Mouse (Mus musculus) adrenal gland, adult 8-10 months (tissue): ENCODE measurements around the gene Sertad1. TPM values are rescaled to one million over a fixed set of nuclear protein-coding genes. Genes with fewer than 3 reads are reported as not detected.
"Not testable (repeated sequence)": the region's sequence is repeated elsewhere in the genome, so short reads cannot be mapped to it uniquely, and the experiment has no call there.

ENCODE experiments used
- DNase-seq: peaks from one replicate; pipeline ENCODE4 v3.0.0; 2022
- total RNA-seq, 4 experiments: library from RNA; stranded (reverse); gene quantifications; 2 replicates each; pipeline ENCODE4 v1.2.4; 2022

The Sertad1 gene
- total RNA-seq, 4 experiments from 2014 or later, result 20.2 to 37.1 (median 23.9) TPM

DNA sequence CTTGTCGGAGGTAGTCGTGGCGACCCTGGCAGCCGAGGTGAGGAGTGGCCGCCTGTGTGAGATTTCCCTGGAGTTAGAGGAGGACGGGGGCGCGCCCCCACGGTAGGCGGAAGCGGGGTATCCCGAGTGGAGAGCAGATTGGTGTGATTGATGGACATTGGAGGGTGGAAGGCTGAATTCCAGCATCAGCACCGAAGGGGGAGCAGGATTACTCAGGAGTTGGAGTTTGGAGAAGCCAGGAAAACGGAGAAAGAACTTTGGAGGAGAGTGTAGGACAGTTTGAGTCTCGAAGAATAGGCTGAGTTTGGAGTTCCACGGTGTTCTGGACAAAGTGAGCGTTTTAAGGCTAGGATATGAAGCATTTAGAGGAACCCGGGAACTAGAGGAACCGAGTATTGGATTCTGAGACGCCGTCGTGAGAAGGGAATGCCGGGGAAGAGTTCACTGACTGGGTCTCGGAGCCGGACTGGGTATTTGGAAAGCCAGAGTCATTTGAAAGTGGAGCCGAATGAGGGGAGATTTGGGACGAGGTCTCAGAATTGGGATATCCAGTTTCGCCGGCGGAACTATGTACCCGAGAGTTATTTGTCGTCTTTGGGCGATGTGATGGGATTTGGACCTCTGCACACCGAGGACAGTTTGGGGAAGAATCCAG, 12.7 kb upstream of the Sertad1 start:
- no peak for DNase-seq

DNA sequence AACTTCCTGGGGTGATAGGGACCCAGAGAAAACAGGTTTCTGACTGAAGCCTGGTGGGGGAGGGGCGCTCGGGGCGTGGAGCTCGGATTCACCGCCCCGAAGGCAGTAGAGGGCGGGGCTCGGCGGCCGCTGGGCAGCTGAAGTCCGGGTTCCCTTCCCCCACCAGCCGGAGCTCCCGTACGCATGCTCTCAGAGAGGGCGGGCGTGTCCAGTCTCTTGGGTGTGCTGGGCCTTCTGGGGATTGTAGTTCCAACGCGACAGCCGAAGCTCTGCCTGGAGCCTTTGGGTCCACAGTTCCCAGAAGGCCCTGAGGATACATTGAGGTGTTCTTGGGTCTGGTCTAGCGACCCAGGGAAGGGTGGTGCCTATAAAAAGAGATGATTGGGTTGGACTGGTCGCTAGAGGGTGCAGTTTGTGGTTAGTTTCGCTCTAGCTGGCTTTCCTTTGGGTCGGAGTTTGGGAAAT, 12.2 kb upstream of the Sertad1 start:
- peak; percentile 99 for DNase-seq

DNA sequence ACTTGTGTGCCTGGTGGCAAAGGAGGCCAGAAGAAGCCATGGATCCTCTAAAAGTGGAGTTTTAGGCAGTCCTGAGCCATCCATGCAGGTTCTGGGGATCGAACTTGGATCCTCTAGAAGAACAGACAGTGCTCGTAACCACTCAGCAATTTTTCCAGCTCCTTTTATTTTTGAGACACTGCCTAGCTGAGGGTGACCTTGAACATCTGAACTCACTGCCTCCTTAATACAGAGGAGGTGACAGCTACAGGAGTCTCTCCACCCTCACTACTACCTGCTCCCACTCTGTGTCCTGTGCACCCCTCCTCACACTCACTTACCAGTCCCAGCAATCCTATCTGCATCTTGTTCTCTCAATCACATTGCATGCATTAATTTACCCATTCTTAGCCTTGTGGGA, 11.1 kb upstream of the Sertad1 start:
- no peak for DNase-seq

- DNase-seq, result no peak
These were observed 10.5 kb upstream of the Sertad1 start for GRCm38 (mm10) chr7:27476098-27476635.

GRCm38 (mm10) chr7:27478561-27478960, 8.1 kb upstream of the Sertad1 start:
- no peak for DNase-seq

DNA sequence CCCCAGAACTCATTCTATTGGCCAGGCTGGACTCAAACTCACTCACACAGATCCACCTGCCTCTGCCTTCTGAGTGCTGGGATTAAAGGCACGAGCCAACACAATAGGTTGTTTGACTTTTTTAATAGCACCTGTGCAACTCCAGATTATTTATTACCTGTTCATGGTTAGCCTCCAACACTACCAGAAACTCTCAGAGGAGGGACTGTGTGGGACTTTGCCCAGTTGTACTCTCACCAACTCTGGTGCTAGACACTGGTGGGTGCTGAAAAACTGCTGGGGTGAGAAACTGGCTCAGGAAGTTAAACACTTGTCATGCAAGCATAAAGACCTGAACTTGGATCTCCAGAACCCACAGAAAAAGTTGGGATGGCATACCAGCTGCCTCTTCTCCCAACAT, 7.0 kb upstream of the Sertad1 start:
- no peak for DNase-seq

GRCm38 (mm10) chr7:27480506-27480905, 6.2 kb upstream of the Sertad1 start:
- no peak for DNase-seq

GRCm38 (mm10) chr7:27480927-27481626, 5.6 kb upstream of the Sertad1 start:
- no peak for DNase-seq

DNA sequence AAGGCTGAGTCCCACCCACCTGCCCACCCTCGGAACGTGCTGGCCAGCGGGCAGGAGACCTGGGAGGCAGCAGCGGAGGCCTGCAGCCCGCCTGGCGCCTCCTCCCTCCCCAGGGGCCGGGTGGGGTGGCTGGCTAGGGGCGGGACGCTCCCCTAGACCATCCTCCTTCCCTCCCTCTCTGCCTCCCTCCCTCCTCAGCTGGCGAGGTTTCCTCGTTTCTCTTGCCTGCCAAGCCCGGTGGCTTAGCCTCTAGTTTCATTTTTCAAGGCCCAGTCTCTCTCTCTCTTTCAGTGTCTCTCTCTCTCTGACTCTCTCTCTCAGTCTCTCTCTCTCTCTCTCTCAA, 5.1 kb upstream of the Sertad1 start:
- DNase-seq, result peak; percentile 94

GRCm38 (mm10) chr7:27483860-27484259, 2.9 kb upstream of the Sertad1 start:
- DNase-seq, result no peak

DNA sequence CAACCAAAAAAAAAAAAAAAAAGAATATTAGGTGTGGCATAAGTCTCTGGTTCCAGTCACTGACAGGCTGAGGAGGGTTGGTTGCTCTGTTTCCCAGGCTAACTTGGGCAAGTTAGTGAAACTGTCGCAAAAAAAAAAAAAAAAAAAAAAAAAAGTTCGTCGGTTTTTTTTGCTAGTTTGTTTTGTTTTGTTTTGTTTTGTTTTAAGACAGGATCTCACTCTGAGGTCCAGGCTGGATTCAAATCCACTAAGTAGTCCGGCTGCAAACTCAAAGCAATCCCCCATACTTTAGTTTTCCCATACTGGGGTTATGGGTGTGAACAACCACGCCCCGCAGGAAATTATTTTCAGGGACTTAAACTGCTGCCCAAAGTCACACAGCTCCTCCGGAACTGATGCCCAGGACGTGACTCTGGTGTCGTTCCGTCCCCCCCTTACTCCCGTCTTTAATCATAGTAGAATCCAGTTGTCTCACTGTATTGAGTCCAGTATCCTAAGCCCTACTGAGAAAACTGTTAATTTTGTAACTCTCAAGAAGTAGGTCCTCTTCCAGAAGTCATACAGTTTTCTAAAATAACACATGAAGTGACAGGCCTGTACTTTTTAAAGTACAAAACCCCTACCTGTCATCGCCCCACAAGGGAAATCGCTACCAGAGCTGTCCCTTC, 474 bp upstream of the Sertad1 start:
- DNase-seq, result no peak

DNA sequence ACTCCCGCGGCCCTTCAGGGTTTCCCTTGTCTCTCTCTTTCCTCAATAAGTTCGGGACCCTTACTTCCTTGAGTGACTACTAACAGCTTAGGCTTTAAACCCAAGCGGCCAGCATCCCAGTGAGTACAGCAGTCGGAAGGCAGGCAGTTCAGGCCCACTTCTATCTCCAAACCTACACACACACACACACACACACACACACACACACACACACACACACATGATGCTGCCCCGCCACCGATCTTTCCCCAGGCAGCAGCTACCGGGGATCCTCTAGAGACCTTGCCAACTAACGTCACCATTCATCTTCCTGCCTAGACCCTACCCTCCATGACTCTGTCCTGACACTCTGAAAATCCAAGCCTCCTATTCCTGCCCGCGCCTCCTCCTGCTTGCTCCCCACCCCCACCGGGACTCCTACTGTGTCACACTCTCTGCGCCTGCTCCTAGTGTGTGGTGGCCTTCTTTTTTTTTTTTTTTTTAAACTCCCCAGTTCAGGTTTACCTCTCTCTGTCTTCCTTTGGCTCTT, 1.1 kb downstream of the Sertad1 start:
- DNase-seq, result peak; percentile 79

GRCm38 (mm10) chr7:27489270-27489869, 2.7 kb downstream of the Sertad1 start:
- no peak for DNase-seq

DNA sequence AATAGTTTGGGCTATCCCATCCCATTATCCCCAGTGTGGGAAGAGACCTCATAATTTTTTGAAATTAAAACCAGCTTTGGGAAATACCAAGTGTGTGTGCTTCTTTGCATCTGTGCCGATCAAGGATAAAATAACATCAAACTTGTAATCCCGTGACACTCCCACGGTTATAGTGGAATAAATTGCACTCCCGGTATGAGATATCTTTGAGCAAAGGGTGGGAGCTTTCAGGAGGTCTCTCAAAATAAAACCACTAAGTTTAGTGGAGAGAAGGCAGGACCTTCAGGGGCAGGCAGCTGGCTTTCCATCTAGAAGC, 3.5 kb downstream of the Sertad1 start:
- DNase-seq, result no peak

- DNase-seq, result peak; percentile 96
These were observed 4.0 kb downstream of the Sertad1 start for GRCm38 (mm10) chr7:27490543-27491329.

GRCm38 (mm10) chr7:27491856-27492255, 5.1 kb downstream of the Sertad1 start:
- no peak for DNase-seq

DNA sequence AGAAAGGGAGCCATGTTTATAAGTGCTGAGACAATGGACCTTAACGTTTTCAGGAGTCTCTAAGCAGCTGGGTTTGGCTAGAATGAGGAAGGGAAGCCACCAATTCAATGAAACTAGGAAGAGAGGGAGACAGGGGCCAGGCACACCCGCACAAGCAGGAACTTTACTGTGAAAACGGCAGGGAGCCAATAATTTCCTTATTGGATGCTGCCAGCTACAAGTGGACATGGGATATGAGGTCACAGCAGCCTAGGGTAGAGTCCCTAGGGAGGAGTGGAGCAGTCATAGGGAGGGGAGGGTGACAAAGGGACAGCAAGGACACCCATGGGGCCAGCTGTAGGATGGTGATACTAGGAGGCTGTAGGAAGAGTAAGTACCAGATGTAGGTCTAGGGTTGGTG, 6.3 kb downstream of the Sertad1 start:
- no peak for DNase-seq

- no peak for DNase-seq
These were observed 6.7 kb downstream of the Sertad1 start for GRCm38 (mm10) chr7:27493450-27493849.

DNA sequence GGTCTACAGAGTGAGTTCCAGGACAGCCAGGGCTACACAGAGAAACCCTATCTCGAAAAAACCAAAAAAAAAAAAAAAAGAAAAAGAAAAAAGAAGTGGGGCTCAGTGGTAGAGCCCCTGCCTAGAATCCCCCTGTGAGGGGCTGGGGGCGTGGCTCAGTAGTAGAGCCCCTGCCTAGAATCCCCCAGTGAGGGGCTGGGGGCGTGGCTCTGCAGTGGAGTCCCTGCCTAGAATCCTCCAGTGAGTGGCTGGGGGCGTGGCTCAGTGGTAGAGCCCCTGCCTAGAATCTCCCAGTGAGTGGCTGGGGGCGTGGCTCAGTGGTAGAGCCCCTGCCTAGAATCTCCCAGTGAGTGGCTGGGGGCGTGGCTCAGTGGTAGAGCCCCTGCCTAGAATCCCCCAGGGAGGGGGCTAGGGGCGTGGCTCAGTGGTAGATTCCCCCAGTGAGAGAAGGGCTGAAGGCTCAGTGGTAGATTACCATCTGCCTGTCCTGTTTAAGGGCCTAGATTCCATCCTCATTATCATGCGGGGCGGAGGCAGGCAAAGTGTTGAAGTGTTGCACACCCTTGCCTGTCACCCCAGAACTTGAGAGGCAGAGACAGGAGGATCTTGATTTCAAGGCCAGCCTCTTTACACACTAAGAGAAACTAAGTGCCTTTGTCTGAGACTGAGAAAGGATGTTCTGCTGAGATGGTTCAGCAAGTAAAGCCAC, 8.1 kb downstream of the Sertad1 start:
- not testable (repeated sequence) for DNase-seq

GRCm38 (mm10) chr7:27499036-27499435, 12.3 kb downstream of the Sertad1 start, which contains the start of gene Prx:
Gene Prx, plus strand, starts transcription at chr7:27499324.
- no peak for DNase-seq

DNA sequence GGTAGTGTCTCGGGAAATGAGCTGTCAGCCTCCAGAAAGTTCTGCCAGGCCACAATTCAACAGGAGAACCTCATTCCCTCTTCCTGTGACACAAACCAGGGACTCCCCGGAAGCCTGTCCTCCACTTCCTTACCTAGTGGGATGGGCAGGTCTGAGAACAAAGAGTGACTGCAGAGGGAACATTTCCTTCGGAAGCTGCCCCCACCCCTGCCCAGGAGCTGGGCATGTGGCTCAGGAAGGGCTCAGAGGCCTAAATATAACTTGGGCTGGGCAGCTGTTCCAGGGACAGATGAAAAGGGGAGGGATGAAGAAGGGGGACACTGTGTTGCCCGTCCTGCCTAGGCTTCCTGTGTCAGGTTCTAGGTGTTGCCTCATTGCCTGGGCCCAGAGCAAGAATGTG, 14.9 kb downstream of the Sertad1 start:
- no peak for DNase-seq
